Mouse (Mus musculus): ENCODE data around the gene Ufd1.

- TF ChIP-seq CTCF (conservative IDR thresholded peaks at IDR 0.05; ENCODE audit: insufficient read depth, insufficient read length, low read depth, low read length) (no peak), POLR2A (IDR thresholded peaks at IDR 0.05; ENCODE audit: low read depth, low read length) (no peak)
Observed at GRCm38 (mm10) chr16:18876091-18876441, 64.5 kb downstream of the Ufd1 start.
